Mouse (Mus musculus) spleen, postnatal 4 days (tissue): ENCODE measurements around the gene Polr2e.

Source experiments
- DNase-seq, 2 experiments: peaks; one replicate each; pipeline ENCODE4 v3.0.0; 2022; ENCODE audit warnings: low spot score in 2 of 2

Polr2e gene

DNA sequence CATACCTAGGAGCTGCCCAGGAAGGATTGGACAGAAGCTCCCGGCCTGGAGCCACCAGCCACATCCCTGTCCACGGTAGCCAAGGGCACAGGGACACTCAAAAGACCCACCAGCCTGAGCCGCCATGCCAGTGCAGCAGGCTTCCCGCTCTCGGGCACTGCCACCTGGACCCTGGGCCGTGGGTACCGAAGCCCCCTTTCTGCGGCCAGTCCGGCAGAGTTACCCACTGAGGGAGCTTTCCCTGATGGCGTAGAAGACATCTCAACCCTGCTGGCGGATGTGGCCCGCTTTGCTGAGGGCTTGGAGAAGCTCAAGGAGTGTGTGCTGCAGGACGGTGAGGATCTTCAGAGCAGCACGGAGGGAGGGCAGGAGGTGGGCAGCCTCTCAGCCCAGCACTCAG lies 21.8 kb downstream of the Polr2e start:
- peak in 1 of 2 experiments; percentile 49 for DNase-seq

DNA sequence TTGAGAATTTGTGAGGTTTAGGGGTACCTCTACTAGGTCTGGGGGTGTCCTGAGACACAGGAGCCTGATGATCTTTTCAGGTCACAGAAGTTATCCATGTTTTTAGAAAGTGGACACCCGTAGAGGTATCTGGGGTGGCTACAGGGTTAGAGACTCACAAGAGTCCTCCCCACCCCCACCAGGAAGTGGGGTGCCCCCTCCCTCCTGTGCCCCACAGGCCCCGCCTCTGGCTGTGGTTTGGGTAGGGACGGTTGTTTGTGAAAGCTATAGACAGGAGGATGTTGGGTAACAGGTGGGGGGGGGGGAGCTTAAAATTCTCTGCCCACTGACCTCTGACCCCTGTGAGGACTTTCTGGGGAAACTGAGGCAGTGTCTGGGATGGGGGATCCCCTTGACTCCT lies 22.2 kb downstream of the Polr2e start:
- DNase-seq = peak; percentile 86 to 90

GRCm38 (mm10) chr10:80016931-80017330 lies 22.7 kb downstream of the Polr2e start:
- no peak for DNase-seq

DNA sequence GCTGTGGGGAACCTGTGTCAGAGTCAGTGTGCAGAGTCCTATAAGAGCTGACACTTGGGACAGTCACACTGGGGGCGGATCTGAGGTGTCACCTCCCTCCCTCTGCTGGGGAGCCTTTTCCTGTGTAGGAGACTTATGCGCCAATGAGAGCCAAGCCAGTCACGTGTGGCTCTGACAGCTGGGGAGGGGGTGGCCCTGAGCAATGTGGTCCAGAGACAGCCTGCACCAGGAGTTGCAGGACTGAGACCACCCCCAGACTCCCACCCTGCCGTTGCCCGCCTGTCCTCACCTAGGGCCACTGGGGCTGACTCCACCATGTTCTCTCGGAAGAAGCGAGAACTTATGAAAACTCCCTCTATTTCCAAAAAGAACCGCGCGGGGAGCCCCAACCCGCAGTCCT lies 23.1 kb downstream of the Polr2e start, which contains the start of gene Arhgap45:
TSS of gene Arhgap45 (plus strand) at position 143 of the 400 bp plus-strand sequence.
- DNase-seq = peak; percentile 82 to 87

DNA sequence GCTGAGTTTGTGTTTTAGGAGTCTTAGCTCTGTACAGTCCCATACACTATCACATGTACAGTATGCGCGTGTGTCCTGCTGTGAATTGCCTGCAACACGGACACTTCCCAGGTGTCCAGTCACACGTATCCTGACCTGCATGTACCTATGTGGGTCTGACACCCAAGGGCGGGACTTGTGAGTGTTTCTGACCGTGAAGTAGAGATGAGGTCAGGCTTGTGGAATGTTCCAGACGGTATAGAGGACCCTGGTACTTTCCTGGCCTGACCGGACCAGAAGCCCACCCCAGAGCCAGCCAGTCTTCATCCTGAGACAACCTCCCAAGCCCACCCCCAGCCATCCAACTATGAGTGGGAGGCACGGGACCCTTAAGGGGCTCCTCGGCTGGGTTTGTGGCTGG lies 24.0 kb downstream of the Polr2e start:
- DNase-seq = no peak

DNA sequence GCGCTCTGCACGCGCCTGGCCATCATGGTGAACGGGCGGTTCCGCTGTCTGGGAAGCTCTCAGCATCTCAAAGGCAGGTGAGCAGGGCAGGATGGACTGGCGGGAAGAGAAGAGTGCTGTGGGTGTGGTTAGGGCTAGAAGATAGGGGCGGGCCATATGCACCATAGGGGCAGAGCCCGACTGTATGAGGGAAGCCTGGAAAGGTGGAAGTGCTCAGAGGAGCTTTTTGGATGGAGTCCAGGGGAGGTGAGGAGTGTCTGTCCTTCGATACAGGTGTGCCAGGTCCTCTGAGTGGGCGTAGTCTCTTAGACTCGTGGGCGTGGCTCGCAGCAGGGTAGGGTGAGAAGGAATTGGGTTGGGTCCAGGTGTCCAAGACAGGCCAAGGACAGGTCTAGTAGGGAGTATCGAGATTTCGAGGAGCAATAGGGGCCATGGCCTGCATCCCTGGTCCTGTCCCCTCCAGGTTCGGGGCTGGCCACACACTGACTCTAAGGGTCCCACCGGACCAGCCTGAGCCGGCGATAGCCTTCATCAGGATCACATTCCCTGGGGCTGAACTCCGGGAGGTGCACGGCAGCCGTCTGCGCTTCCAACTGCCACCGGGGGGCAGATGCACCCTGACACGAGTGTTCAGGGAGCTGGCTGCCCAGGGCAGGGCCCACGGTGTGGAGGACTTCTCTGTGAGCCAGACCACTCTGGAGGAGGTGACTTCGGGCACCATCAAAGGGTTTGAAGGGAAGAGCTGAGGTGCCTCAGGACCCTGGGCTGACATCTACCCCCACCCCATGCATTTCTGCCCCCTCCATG lies 24.9 kb downstream of the Polr2e start:
- DNase-seq = peak in 1 of 2 experiments; percentile 53

DNA sequence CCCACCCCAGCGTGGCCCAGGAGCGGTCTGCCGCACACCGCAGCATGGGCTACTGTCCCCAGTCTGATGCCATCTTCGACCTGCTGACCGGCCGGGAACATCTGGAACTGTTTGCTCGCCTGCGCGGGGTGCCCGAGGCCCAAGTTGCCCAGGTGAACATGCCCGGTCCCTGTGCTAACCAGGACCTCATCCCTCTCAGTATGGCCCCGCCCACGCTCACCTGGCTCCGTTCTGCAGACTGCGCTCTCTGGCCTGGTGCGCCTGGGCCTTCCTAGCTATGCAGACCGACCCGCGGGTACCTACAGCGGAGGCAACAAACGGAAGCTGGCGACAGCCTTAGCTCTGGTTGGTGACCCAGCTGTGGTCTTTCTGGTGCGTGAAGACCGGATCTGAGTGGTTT lies 26.0 kb downstream of the Polr2e start:
- DNase-seq = no peak

DNA sequence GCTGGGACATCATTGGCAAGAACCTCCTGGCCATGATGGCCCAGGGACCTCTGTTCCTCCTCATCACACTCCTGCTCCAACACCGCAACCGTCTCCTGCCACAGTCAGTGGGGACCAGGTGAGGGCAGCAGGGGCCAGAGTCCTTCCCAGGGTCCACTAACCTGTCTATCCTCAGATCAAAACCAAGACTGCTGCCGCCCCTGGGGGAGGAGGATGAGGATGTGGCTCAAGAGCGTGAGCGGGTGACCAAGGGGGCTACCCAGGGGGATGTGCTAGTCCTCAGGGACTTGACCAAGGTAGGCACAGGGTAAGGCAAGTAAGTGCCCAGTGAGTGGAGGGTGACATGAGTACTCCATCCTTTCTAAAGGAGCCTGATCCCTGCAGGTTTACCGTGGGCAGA lies 27.9 kb downstream of the Polr2e start:
- no peak for DNase-seq

DNA sequence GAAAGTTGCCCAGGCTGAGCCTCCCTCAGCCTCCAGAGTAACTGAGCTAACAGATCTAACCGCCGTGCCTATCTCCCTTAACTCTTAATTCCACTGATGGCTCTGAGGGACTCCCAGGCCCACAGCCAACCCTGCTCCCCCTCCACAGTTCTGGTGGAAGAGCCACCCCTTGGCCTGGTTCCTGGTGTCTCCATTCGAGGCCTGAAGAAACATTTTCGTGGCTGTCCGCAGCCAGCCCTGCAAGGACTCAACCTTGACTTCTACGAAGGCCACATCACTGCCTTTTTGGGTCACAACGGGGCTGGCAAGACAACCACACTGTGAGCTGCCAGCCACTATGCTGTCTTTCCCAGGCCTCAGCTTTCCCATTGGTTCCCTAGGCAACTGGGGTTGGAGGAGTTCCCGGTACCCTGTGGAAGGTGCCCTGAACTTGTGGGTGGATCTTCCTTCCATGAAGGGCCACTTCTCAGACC lies 35.3 kb downstream of the Polr2e start:
- no peak for DNase-seq

GRCm38 (mm10) chr10:80003374-80004232 lies 36.0 kb downstream of the Polr2e start:
- no peak for DNase-seq

- DNase-seq = no peak
Observed at GRCm38 (mm10) chr10:80002829-80003228, 36.8 kb downstream of the Polr2e start.

- DNase-seq = no peak
Observed at GRCm38 (mm10) chr10:80001945-80002344, 37.6 kb downstream of the Polr2e start.

GRCm38 (mm10) chr10:79997819-79998218 lies 41.8 kb downstream of the Polr2e start:
- no peak for DNase-seq

DNA sequence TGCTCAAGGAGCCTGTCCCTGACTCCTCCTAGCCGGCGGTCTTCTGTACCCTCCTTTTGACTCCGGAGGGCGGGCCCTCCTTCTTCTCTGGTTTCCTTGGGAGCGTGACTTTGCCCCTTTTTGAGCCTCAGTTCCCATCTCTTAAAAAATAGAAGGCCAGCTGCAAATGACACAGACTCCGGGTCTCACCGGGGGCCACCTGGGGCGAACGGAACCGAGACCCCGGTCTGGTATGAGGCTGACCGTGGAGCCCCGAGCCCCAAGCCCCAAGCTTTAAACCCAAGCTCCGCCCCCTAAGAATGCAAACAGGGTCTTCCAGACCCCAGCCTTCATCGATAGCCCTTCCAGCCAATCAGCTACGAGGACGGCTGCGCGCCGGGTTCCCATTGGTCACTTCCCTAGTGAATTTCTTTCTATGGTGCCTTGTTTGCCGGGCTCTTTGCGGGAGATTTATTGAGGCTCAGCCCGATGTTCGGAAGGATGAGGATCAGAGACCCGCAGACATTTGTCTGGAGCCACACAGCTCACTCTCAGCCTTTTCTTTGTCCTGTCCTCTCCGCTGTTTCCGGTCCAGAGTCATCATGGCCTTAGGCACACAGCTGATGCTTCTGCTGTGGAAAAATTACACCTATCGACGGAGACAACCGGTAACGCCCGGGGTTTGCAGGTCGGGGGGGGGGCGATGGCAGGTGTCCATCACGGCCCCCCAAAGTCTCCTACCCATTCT lies 42.4 kb downstream of the Polr2e start:
- peak; percentile 79 to 88 for DNase-seq

DNA sequence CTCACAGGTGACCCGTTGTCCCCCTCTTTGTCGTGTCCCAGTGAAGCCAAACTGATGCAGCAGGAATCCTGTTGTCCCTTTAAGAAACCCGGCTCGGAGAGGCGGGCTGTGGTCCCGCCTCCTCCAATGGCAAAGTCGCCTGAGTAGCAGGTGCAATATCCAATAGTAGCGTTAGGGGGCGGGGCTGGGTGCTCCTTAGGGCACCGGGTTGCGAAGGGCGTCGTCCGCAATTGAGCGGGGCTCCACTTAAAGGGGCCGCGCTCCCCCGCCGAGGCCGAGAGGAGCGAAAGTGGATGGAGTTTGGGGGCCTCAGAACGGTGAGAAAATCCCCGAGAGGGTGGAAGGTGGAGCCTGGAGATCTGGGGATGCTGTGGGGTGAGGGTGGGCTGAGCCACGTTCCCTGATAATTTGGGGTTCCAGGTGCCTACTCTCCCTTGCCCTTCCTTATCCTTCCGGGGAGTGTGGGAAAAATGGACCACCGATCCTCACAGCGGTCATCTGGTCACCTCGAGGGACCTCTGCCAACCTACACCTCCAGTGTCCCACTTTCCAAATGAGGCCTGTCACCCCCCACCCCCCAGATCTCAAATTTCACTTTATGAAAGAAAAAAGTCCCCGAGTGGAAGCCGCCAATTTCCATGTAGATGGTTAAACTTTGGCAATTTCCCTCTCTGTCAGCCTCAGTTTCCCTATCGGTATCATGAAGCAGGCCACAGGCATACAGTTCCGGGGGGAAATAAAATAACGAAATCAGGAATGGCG lies 43.1 kb downstream of the Polr2e start, which contains the start of gene Abca7:
TSS of gene Abca7 (plus strand) at position 223 of the 762 bp plus-strand sequence.
- peak; percentile 99 to 100 for DNase-seq

DNA sequence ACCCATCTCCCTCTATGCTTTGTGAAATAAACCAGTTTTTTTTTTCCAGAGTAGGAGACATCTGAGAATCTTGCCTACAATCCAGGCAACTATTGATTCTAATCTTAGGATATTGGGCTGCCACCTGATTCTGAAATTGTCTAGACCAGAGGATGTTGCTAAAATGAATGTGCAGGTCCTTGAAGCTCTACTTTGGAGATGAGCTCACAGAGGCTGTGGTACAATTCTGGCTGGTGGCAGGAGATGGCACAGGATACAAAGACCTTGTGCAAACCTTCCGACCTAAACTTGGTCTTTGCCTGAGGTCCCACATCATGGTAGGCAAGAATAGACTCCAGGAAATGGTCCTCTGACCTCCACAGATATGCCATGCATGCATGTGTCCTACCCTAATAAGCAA lies 44.0 kb downstream of the Polr2e start:
- DNase-seq = no peak

DNA sequence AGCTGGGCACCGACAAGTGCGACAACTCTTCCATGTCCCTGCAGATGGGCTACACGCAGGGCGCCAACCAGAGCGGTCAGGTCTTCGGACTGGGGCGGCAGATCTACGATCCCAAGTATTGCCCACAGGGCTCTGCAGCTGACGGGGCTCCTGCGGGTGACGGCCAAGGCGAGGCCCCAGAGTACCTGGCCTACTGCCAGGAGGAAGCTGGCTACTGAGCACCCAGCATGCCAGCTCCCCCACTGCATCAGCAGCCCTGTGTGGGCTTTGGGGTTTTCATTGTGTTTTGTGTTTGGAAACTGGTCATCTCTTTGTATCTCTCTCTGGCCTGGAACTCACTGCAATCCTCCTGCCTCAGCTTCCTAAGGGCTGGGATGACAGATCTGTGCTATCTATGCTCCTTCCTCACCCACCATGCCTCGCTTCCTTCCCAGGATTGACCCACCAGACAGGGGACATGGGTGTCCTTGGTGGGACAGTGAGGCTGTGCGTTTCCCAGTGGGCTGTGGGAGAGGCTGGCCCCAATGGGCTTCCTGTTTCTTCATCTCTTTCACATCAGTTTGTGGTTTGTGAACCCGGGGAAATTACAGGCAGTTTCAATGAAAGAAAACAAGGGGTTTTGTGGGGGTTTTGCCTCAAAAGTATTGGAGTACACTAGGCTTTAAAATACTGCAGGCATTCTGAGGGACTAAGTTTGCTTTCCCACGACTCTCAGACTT lies 45.0 kb downstream of the Polr2e start:
- DNase-seq = peak; percentile 71 to 85

GRCm38 (mm10) chr10:79991548-79991947 lies 48.0 kb downstream of the Polr2e start:
- DNase-seq = no peak

DNA sequence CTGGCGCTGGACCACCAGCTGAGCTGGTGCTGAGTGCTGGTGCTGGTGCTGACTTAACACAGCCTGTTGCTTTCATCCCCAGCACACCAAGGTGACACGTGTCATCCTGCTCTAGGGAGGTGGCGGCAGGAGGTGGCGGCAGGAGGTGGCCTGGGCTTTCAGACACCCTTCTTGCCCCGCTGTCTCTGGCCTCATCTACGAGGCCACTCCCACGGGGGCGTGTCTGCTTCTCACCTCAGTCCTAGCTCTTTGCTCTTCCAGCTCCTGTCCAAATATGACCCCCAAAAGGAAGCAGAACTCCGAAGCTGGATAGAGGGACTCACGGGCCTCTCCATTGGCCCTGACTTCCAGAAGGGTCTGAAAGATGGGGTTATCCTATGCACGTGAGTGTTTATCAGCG lies 48.5 kb downstream of the Polr2e start:
- DNase-seq = no peak

- DNase-seq = no peak
Observed at GRCm38 (mm10) chr10:79989870-79990269, 49.7 kb downstream of the Polr2e start.
